In genomic region chr7:98489131-98489530, GRCm38 (mm10) we compare ENCODE assay signal across 8 mouse cellular contexts. TPM values are rescaled to one million over a fixed set of nuclear protein-coding genes. Genes with fewer than 3 reads are reported as not detected.
DNase-seq lines count a peak whose midpoint lies in the region; ATAC-seq and TF ChIP-seq lines count a peak whose summit lies in the region.

Lrrc32 (plus strand) TSS chr7:98489283.

- 0 out of 2 replicates have a peak, but pooled peaks have one; percentile 16 for ATAC-seq in heart, embryonic 15.5 days (replicated peaks; ENCODE audit: insufficient number of reproducible peaks, insufficient read depth, low FRiP score, low read depth)
- no peak for ATAC-seq in limb, embryonic 14.5 days (ENCODE audit: low FRiP score, low read depth)
- no peak for ATAC-seq in stomach, embryonic 16.5 days (ENCODE audit: insufficient read depth, low FRiP score)

- 41% methylated on average over 6 of the region's 6 CpGs for WGBS in bone marrow, adult 2 months
- WGBS in heart, embryonic 15.5 days, result 46% methylated on average over 6 of the region's 6 CpGs
- WGBS in limb, embryonic 14.5 days, result 44% methylated on average over 6 of the region's 6 CpGs
- 49% methylated on average over 6 of the region's 6 CpGs for WGBS in stomach, embryonic 16.5 days

- H3K4me1 ChIP-seq in bone marrow, adult 2 months (ENCODE audit: control insufficient read depth, insufficient read depth, low read length), result peaks cover 6% of the 10 kb centered on the region
- H3K4me1 ChIP-seq in heart, embryonic 15.5 days (replicated peaks), result peaks cover 48% of the 10 kb centered on the region
- peaks cover 8% of the 10 kb centered on the region; the same call in 1 of the 2 replicates for H3K4me1 ChIP-seq in limb, embryonic 14.5 days (ENCODE audit: control insufficient read depth, insufficient read depth, low read length)
- peaks cover 7% of the 10 kb centered on the region for H3K4me1 ChIP-seq in stomach, embryonic 16.5 days (ENCODE audit: control insufficient read depth, insufficient read depth, low read length)

- H3K9me3 ChIP-seq in heart, embryonic 15.5 days (replicated peaks), result no peaks in the 10 kb centered on the region
- no peaks in the 10 kb centered on the region for H3K9me3 ChIP-seq in limb, embryonic 14.5 days (ENCODE audit: control insufficient read depth, low read length)
- no peaks in the 10 kb centered on the region for H3K9me3 ChIP-seq in stomach, embryonic 16.5 days (replicated peaks; ENCODE audit: control insufficient read depth, low read length)

- peak within 1 kb of the TSS; percentile 42 for H3K4me3 ChIP-seq in left cerebral cortex, adult 2 months
- H3K4me3 ChIP-seq in bone marrow, adult 2 months (replicated peaks; ENCODE audit: control insufficient read depth, low read depth, low read length), result peak within 1 kb of the TSS; percentile 24
- H3K4me3 ChIP-seq in heart, embryonic 15.5 days, result peak within 1 kb of the TSS; percentile 65
- peak within 1 kb of the TSS; percentile 52 for H3K4me3 ChIP-seq in limb, embryonic 14.5 days (replicated peaks; ENCODE audit: low read length)
- peak within 1 kb of the TSS; percentile 62 for H3K4me3 ChIP-seq in stomach, embryonic 16.5 days (replicated peaks; ENCODE audit: low read length)

- H3K27ac ChIP-seq in left cerebral cortex, adult 2 months, result peak within 1 kb of the TSS; percentile 78
- H3K27ac ChIP-seq in bone marrow, adult 2 months (ENCODE audit: control insufficient read depth, insufficient read depth, low read depth, low read length, poor library complexity), result no peak within 1 kb of the TSS; the same call in 1 of the 2 replicates
- H3K27ac ChIP-seq in heart, embryonic 15.5 days, result no peak within 1 kb of the TSS
- H3K27ac ChIP-seq in limb, embryonic 14.5 days (replicated peaks; ENCODE audit: low read depth, low read length), result no peak within 1 kb of the TSS
- 0 out of 2 replicates have a peak within 1 kb of the TSS, but pooled peaks have one; percentile 11 for H3K27ac ChIP-seq in stomach, embryonic 16.5 days (ENCODE audit: low read length)

- H3K4me2 ChIP-seq in heart, embryonic 15.5 days, result peak within 1 kb of the TSS; percentile 90
- H3K4me2 ChIP-seq in limb, embryonic 14.5 days (replicated peaks; ENCODE audit: low read depth, low read length, severe bottlenecking), result peak within 1 kb of the TSS; percentile 86
- peak within 1 kb of the TSS; percentile 86 for H3K4me2 ChIP-seq in stomach, embryonic 16.5 days (ENCODE audit: low read depth, low read length)

- TF ChIP-seq CTCF in left cerebral cortex, adult 2 months (IDR thresholded peaks at IDR 0.05), result no peak
- TF ChIP-seq CTCF in bone marrow, adult 2 months (IDR thresholded peaks at IDR 0.05; ENCODE audit: control insufficient read depth, insufficient read depth, low read length), result no peak

- no peaks in the 10 kb centered on the region for H3K36me3 ChIP-seq in heart, embryonic 15.5 days
- H3K36me3 ChIP-seq in limb, embryonic 14.5 days (ENCODE audit: control insufficient read depth, insufficient read depth, low read length), result no peaks in the 10 kb centered on the region
- no peaks in the 10 kb centered on the region for H3K36me3 ChIP-seq in stomach, embryonic 16.5 days (ENCODE audit: control insufficient read depth, insufficient read depth, low read length)

- DNase-seq in left cerebral cortex, adult 2 months (ENCODE audit: extremely low spot score in 1 of 2, low spot score in 2 of 2), result no peak
- DNase-seq in left cerebral cortex, adult 11 months (ENCODE audit: low spot score), result no peak
- no peak for DNase-seq in limb, embryonic 14.5 days (ENCODE audit: low spot score)
- no peak for DNase-seq in embryo, embryonic 11 days
- DNase-seq in T-cell, adult 2 months (ENCODE audit: low spot score), result no peak

- TF ChIP-seq POLR2A in bone marrow, adult 2 months (IDR thresholded peaks at IDR 0.05; ENCODE audit: borderline replicate concordance, control insufficient read depth, low read depth, low read length), result no peak
- no peak for TF ChIP-seq POLR2A in limb, embryonic 14.5 days (IDR thresholded peaks at IDR 0.05; ENCODE audit: borderline replicate concordance, extremely low read depth, insufficient read depth, insufficient read length)

- H3K27me3 ChIP-seq in heart, embryonic 15.5 days, result peaks cover 14% of the 10 kb centered on the region; the same call in 1 of the 2 replicates
- H3K27me3 ChIP-seq in limb, embryonic 14.5 days (ENCODE audit: control insufficient read depth, insufficient read depth, low read length), result no peaks in the 10 kb centered on the region
- no peaks in the 10 kb centered on the region for H3K27me3 ChIP-seq in stomach, embryonic 16.5 days (ENCODE audit: control insufficient read depth, insufficient read depth, low read length)

- H3K9ac ChIP-seq in heart, embryonic 15.5 days, result peak within 1 kb of the TSS; percentile 63
- peak within 1 kb of the TSS; percentile 63 for H3K9ac ChIP-seq in limb, embryonic 14.5 days (ENCODE audit: low read depth, low read length, severe bottlenecking)
- H3K9ac ChIP-seq in stomach, embryonic 16.5 days (ENCODE audit: low read length), result peak within 1 kb of the TSS; percentile 75

- intact Hi-C loops in left cerebral cortex, adult 2 months (cut with DNase I), result no loop called here

RNA-seq across cellular contexts. Expression of gene Lrrc32, which starts in this region (rescaled TPM):
- 1 to 10 TPM; 5.0 to 8.0 TPM for total RNA-seq in left cerebral cortex, adult 2 months (2021)
- 5.9 and 24.3 TPM in 2 replicates for polyA plus RNA-seq in bone marrow, adult 2 months (2011; ENCODE audit: insufficient read depth, insufficient read length, low replicate concordance, missing spikeins)
- 7.3 and 9.1 TPM in 2 replicates for polyA plus RNA-seq in heart, embryonic 15.5 days (2015; fragmentation: Nextera tagmentation; extraction: Ambion mirVana)
- 12.3 and 16.1 TPM in 2 replicates for polyA plus RNA-seq in limb, embryonic 14.5 days (2012; rRNA removed)
- polyA plus RNA-seq in limb, embryonic 14.5 days (2014; fragmentation: Nextera tagmentation; extraction: Ambion mirVana), result 8.9 and 10.5 TPM in 2 replicates
- 9.5 and 13.9 TPM in 2 replicates for polyA plus RNA-seq in stomach, embryonic 16.5 days (2015; fragmentation: Nextera tagmentation; extraction: Ambion mirVana)

Comparison
In these comparisons a context has a peak if more than half of its experiments do, and no peak if none do; other contexts are left out.
1. H3K27ac ChIP-seq: peak in left cerebral cortex, adult 2 months (single experiment) and stomach, embryonic 16.5 days (single experiment); none in bone marrow, adult 2 months (single experiment), heart, embryonic 15.5 days (single experiment) and limb, embryonic 14.5 days (single experiment).
2. Peak in every context shown above with its lines, with median percentiles within 50 percentile points of each other: H3K4me3 ChIP-seq, H3K4me2 ChIP-seq and H3K9ac ChIP-seq.